Mouse (Mus musculus): ENCODE measurements around the gene Erf.
"Not testable (repeated sequence)": the region's sequence is repeated elsewhere in the genome, so short reads cannot be mapped to it uniquely, and the experiment has no call there.

Gene Erf

GRCm38 (mm10) chr7:25267301-25267750, 16.8 kb upstream of the Erf start, which contains the start of gene Cic:
Cic (plus strand) TSS chr7:25267704.
- DNase-seq, result peak; percentile 96 to 99

- no peak for DNase-seq
Observed at GRCm38 (mm10) chr7:25266180-25266962, 15.8 kb upstream of the Erf start.

GRCm38 (mm10) chr7:25265743-25266142, 15.2 kb upstream of the Erf start:
- not testable (repeated sequence) for DNase-seq

GRCm38 (mm10) chr7:25263968-25264870, 13.7 kb upstream of the Erf start:
- no peak for DNase-seq

GRCm38 (mm10) chr7:25261896-25262295, 11.3 kb upstream of the Erf start:
- DNase-seq, result no peak

GRCm38 (mm10) chr7:25251822-25252221, 1.3 kb upstream of the Erf start:
- no peak for DNase-seq

GRCm38 (mm10) chr7:25251071-25251791, 670 bp upstream of the Erf start:
- DNase-seq, result peak; percentile 30 to 62

GRCm38 (mm10) chr7:25249314-25250140, 1.0 kb downstream of the Erf start:
- peak; percentile 66 to 76 for DNase-seq

GRCm38 (mm10) chr7:25248846-25249313, 1.7 kb downstream of the Erf start:
- DNase-seq, result no peak

- peak; percentile 26 to 35 for DNase-seq
Observed at GRCm38 (mm10) chr7:25248018-25248647, 2.4 kb downstream of the Erf start.

- no peak for DNase-seq
Observed at GRCm38 (mm10) chr7:25247498-25247897, 3.1 kb downstream of the Erf start.

- DNase-seq, result no peak
Observed at GRCm38 (mm10) chr7:25246759-25247137, 3.8 kb downstream of the Erf start.

GRCm38 (mm10) chr7:25246079-25246758, 4.3 kb downstream of the Erf start:
- no peak for DNase-seq

- no peak for DNase-seq
Observed at GRCm38 (mm10) chr7:25244562-25245369, 5.8 kb downstream of the Erf start.

- DNase-seq, result no peak
Observed at GRCm38 (mm10) chr7:25243361-25243760, 7.2 kb downstream of the Erf start.

- no peak for DNase-seq
Observed at GRCm38 (mm10) chr7:25241062-25241461, 9.5 kb downstream of the Erf start.

GRCm38 (mm10) chr7:25240631-25241030, 9.9 kb downstream of the Erf start:
- no peak for DNase-seq

GRCm38 (mm10) chr7:25238829-25239623, 11.5 kb downstream of the Erf start:
- peak; percentile 80 to 90 for DNase-seq

All from thymus, adult 18-20 months (tissue).